Mouse (Mus musculus): ENCODE data around the gene Smco2.
A peak's percentile ranks its signal among the peaks of the same experiment; 100 is the strongest.
"Not testable (repeated sequence)": the region's sequence is repeated elsewhere in the genome, so short reads cannot be mapped to it uniquely, and the experiment has no call there.

Smco2 gene

GRCm38 (mm10) chr6:146857386-146857785 is 7.5 kb downstream of the Smco2 start:
- no peak for DNase-seq (ENCODE audit: low read depth, low spot score)

- no peak for DNase-seq (ENCODE audit: low read depth, low spot score)
These were observed 13.2 kb downstream of the Smco2 start for GRCm38 (mm10) chr6:146863154-146863553.

- DNase-seq (ENCODE audit: low read depth, low spot score) = not testable (repeated sequence)
These were observed 14.5 kb downstream of the Smco2 start for GRCm38 (mm10) chr6:146864370-146864769.

GRCm38 (mm10) chr6:146865701-146866100 is 15.8 kb downstream of the Smco2 start:
- DNase-seq (ENCODE audit: low read depth, low spot score) = no peak

- DNase-seq (ENCODE audit: low read depth, low spot score) = no peak
These were observed 22.1 kb downstream of the Smco2 start for GRCm38 (mm10) chr6:146871975-146872374.

- DNase-seq (ENCODE audit: low read depth, low spot score) = no peak
These were observed 24.5 kb downstream of the Smco2 start for GRCm38 (mm10) chr6:146874415-146874814.

GRCm38 (mm10) chr6:146876820-146877219 is 26.9 kb downstream of the Smco2 start:
- no peak for DNase-seq (ENCODE audit: low read depth, low spot score)

GRCm38 (mm10) chr6:146877425-146878045 is 27.6 kb downstream of the Smco2 start:
- no peak for DNase-seq (ENCODE audit: low read depth, low spot score)

GRCm38 (mm10) chr6:146878926-146879325 is 29.0 kb downstream of the Smco2 start:
- no peak for DNase-seq (ENCODE audit: low read depth, low spot score)

- no peak for DNase-seq (ENCODE audit: low read depth, low spot score)
These were observed 30.0 kb downstream of the Smco2 start for GRCm38 (mm10) chr6:146879856-146880255.

GRCm38 (mm10) chr6:146880296-146880695 is 30.4 kb downstream of the Smco2 start:
- DNase-seq (ENCODE audit: low read depth, low spot score) = peak; percentile 26

- DNase-seq (ENCODE audit: low read depth, low spot score) = no peak
These were observed 32.2 kb downstream of the Smco2 start for GRCm38 (mm10) chr6:146881896-146882770.

GRCm38 (mm10) chr6:146883426-146883825 is 33.5 kb downstream of the Smco2 start:
- DNase-seq (ENCODE audit: low read depth, low spot score) = no peak

GRCm38 (mm10) chr6:146884171-146884570 is 34.3 kb downstream of the Smco2 start:
- DNase-seq (ENCODE audit: low read depth, low spot score) = no peak

- DNase-seq (ENCODE audit: low read depth, low spot score) = no peak
These were observed 34.9 kb downstream of the Smco2 start for GRCm38 (mm10) chr6:146884851-146885250.

GRCm38 (mm10) chr6:146887958-146888659 is 38.2 kb downstream of the Smco2 start, which contains the start of gene Ppfibp1:
Ppfibp1 (plus strand) TSS chr6:146888487.
- DNase-seq (ENCODE audit: low read depth, low spot score) = peak; percentile 93

GRCm38 (mm10) chr6:146888660-146889490 is 39.0 kb downstream of the Smco2 start:
- peak; percentile 9 for DNase-seq (ENCODE audit: low read depth, low spot score)

GRCm38 (mm10) chr6:146890215-146890614 is 40.3 kb downstream of the Smco2 start:
- no peak for DNase-seq (ENCODE audit: low read depth, low spot score)

- no peak for DNase-seq (ENCODE audit: low read depth, low spot score)
These were observed 40.7 kb downstream of the Smco2 start for GRCm38 (mm10) chr6:146890633-146891032.

- DNase-seq (ENCODE audit: low read depth, low spot score) = peak; percentile 12
These were observed 44.0 kb downstream of the Smco2 start for GRCm38 (mm10) chr6:146893890-146894289.

- DNase-seq (ENCODE audit: low read depth, low spot score) = no peak
These were observed 48.8 kb downstream of the Smco2 start for GRCm38 (mm10) chr6:146898709-146899108.
